Mouse (Mus musculus) bone marrow, adult 2 months (tissue): Measurements from ENCODE around the gene Elmo2. TPM values are rescaled to one million over a fixed set of nuclear protein-coding genes. Genes with fewer than 3 reads are reported as not detected.

Experiments used
- H3K27ac ChIP-seq: fragments of 200-500 bp; 2 replicates; pipeline ENCODE4 v1.5.1; 2012; ENCODE audit warnings: low read depth, mild to moderate bottlenecking, control low read depth, inconsistent platforms, low read length; ENCODE audit not compliant: control insufficient read depth, poor library complexity, insufficient read depth
- H3K4me1 ChIP-seq: fragments of 200-500 bp; 2 replicates; pipeline ENCODE4 v1.6.1; 2011; ENCODE audit warnings: low read length; ENCODE audit not compliant: control insufficient read depth, insufficient read depth
- H3K4me3 ChIP-seq: fragments of 200-500 bp; replicated peaks from 2 replicates; pipeline ENCODE3; 2011; ENCODE audit warnings: mild to moderate bottlenecking, low read depth, low read length, control low read depth; ENCODE audit not compliant: control insufficient read depth
- CTCF ChIP-seq: fragments of 200-500 bp; IDR thresholded peaks from 2 replicates; pipeline ENCODE4 v1.5.1; 2011; ENCODE audit warnings: low read length, control low read depth; ENCODE audit not compliant: control insufficient read depth, insufficient read depth
- POLR2A ChIP-seq: fragments of 200-500 bp; IDR thresholded peaks from 2 replicates; pipeline ENCODE4 v1.6.1; 2011; ENCODE audit warnings: low read depth, mild to moderate bottlenecking, control low read depth, low read length, borderline replicate concordance; ENCODE audit not compliant: control insufficient read depth
- WGBS: fragments of 180-500 bp; shearing (Covaris S2); methylation state at CpG from one replicate; pipeline ENCODE4 v1.1.7; 2018; 5-methylcytosine and 5-hydroxymethylcytosine counted together
- polyA plus RNA-seq: library from polyadenylated mRNA; stranded (reverse); fragments of >200 nt; gene quantifications from 2 replicates; pipeline ENCODE4 v1.2.4, GENCODE M21; 2011; ENCODE audit warnings: low replicate concordance; ENCODE audit not compliant: missing spikeins, insufficient read depth, insufficient read length

Elmo2 gene
- polyA plus RNA-seq, 1 experiment, result 29.8 TPM

DNA sequence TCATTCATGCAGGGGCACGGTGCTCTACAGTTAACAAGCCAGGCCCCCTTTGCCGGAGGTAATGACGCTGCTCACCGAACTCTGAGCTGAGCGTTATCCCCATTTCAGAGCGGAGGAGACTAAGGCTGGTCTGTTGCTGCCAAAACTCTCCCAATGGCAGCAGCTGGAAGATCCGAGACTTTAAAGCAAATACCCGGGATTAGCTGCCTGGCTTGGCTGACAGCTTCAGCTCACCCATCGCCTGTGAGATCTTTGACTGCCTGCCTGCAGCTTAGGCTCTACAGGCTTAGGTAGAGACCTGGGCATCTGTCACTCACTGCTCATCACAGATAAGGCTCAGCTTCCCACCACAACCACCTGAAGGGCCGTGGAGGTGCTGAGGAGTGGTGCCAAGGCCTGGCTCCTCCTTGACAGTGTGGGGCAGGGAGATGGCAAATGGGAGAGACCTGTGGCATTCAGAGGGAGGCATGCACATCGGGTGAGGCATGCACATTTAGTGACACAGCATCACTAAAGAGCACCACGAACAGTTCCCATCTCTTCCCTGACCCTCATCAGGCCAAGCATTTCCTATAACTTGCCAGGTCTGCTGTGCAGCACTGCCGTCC, 15.4 kb downstream of the Elmo2 start:
- 87% methylated on average over 13 of the region's 13 CpGs for WGBS
- no peak overlapping the region for H3K27ac ChIP-seq
- no peak overlapping the region for H3K4me3 ChIP-seq
- no peak for TF ChIP-seq CTCF
- no peaks in the 10 kb centered on the region for H3K4me1 ChIP-seq

- Histone ChIP-seq H3K4me3 (no peak overlapping the region), H3K27ac (no peak overlapping the region), H3K4me1 (no peaks in the 10 kb centered on the region)
- WGBS, result 86% methylated on average over 6 of the region's 6 CpGs
- TF ChIP-seq POLR2A (no peak), CTCF (no peak)
These were observed 18.5 kb downstream of the Elmo2 start for GRCm38 (mm10) chr2:165307801-165308200.

DNA sequence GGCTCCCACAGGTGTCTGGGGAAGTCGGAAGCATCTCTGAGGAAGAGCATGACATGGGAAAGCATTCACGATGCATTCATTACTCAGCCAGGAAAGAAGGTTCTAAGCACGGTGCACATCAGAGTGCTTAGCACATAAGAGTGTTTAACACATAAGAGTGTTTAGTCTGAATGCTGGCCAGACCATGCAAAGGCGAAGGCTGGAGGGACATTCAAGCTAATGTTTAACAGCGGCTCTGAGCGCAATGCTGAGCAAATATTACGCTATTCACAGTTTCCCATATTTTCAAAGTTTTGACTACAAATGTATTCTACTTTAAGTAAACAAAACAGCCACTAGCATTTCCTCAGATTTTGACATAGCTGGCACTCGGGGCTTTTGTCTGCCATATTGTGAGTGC, 20.8 kb downstream of the Elmo2 start:
- no peak overlapping the region for H3K4me3 ChIP-seq
- no peak overlapping the region for H3K27ac ChIP-seq
- 87% methylated on average over 8 of the region's 8 CpGs for WGBS
- TF ChIP-seq CTCF (no peak), POLR2A (no peak)
- H3K4me1 ChIP-seq, result no peaks in the 10 kb centered on the region

GRCm38 (mm10) chr2:165304819-165305218, 21.5 kb downstream of the Elmo2 start:
- Histone ChIP-seq H3K4me3 (no peak overlapping the region), H3K4me1 (no peaks in the 10 kb centered on the region), H3K27ac (no peak overlapping the region)
- TF ChIP-seq CTCF, result no peak
- no peak for TF ChIP-seq POLR2A
- 92% methylated on average over 19 of the region's 19 CpGs for WGBS

DNA sequence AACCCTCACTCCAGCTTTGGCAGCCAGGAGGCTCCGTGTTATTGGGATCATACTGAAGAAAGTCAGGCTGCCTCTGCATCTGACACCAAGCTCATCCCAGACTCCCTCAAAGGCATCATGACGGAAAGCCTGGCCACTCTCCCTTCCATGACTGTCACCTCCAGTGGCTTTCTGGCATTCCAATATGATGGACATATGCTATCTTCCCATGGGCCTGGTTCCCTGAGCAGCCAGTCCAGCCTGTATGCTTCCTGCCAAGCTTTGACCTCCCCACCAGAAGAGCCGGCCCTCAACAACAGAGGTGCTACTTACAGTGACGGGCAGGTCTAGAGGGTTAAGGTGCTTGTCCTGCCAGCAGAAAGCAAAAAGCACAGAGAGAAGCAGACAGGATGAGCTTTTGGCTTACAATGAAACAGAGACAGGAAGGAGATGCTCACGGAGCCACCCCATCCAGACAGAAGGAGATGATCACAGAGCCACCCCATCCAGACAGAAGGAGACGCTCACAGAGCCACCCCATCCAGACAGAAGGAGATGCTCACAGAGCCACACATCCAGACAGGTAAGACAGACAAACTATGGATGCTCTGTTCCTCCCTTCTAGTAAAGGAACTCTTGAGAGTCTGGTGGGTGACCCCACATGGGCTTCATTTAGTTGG, 22.8 kb downstream of the Elmo2 start:
- no peak for TF ChIP-seq CTCF
- TF ChIP-seq POLR2A, result no peak

GRCm38 (mm10) chr2:165301409-165301808, 24.9 kb downstream of the Elmo2 start:
- 93% methylated on average over 3 of the region's 3 CpGs for WGBS
- no peak overlapping the region for H3K27ac ChIP-seq
- no peaks in the 10 kb centered on the region for H3K4me1 ChIP-seq
- H3K4me3 ChIP-seq, result no peak overlapping the region
- no peak for TF ChIP-seq CTCF
- no peak for TF ChIP-seq POLR2A

More for the DNA sequence above, 22.8 kb downstream of the Elmo2 start:
- Histone ChIP-seq H3K4me1 (no peaks in the 10 kb centered on the region), H3K4me3 (no peak overlapping the region), H3K27ac (no peak overlapping the region)
- WGBS, result 83% methylated on average over 6 of the region's 6 CpGs

- Histone ChIP-seq H3K4me3 (no peak overlapping the region), H3K27ac (no peak overlapping the region), H3K4me1 (no peaks in the 10 kb centered on the region)
- TF ChIP-seq POLR2A (no peak), CTCF (no peak)
- 91% methylated on average over 6 of the region's 6 CpGs for WGBS
These were observed 25.4 kb downstream of the Elmo2 start for GRCm38 (mm10) chr2:165300885-165301284.

DNA sequence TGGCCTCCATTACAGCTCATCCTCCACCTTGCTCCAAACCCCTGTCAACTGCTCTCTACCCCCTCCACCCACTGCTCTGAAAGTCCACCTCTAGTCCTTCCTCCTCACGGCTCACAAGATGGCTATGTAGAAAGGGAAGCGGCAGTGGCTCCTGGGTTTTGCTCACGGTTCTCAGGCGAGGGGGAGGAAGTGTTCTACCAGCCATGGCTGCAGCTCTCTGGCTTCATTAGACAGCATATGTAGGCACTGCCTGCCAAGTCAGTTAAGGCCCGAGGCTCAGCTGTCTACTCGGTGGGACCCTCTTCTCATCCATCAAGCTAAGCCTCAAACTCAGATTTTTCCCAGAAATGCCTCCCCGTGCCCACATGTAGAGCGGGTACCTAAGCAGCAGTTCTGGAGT, 25.9 kb downstream of the Elmo2 start:
- Histone ChIP-seq H3K4me1 (no peaks in the 10 kb centered on the region), H3K4me3 (no peak overlapping the region), H3K27ac (no peak overlapping the region)
- whole genome bisulfite sequencing, result 53% methylated on average over 8 of the region's 8 CpGs
- TF ChIP-seq CTCF (no peak), POLR2A (no peak)

GRCm38 (mm10) chr2:165297429-165297828, 28.9 kb downstream of the Elmo2 start:
- Histone ChIP-seq H3K4me1 (no peaks in the 10 kb centered on the region), H3K4me3 (no peak overlapping the region), H3K27ac (no peak overlapping the region)
- no peak for TF ChIP-seq POLR2A
- no peak for TF ChIP-seq CTCF
- 81% methylated on average over 11 of the region's 11 CpGs for whole genome bisulfite sequencing
